Mouse (Mus musculus) testis, adult 2 months (tissue): ENCODE results near the gene Rtp3. TPM values are rescaled to one million over a fixed set of nuclear protein-coding genes. Genes with fewer than 3 reads are reported as not detected.

Experiments used
- H3K27ac ChIP-seq: fragments of 200-500 bp; 2 replicates; pipeline ENCODE4 v1.5.1; 2012; ENCODE audit warnings: low read depth, low read length; ENCODE audit not compliant: control insufficient read depth, insufficient read depth
- H3K27me3 ChIP-seq: fragments of 200-500 bp; 2 replicates; pipeline ENCODE4 v1.6.1; 2012; ENCODE audit warnings: mild to moderate bottlenecking, low read length, moderate library complexity; ENCODE audit not compliant: control insufficient read depth, insufficient read depth
- H3K36me3 ChIP-seq: fragments of 200-500 bp; 2 replicates; pipeline ENCODE4 v1.6.1; 2012; ENCODE audit warnings: mild to moderate bottlenecking, low read length; ENCODE audit not compliant: control insufficient read depth, insufficient read depth
- H3K4me1 ChIP-seq: fragments of 200-500 bp; 2 replicates; pipeline ENCODE4 v1.6.1; 2012; ENCODE audit warnings: low read length; ENCODE audit not compliant: control insufficient read depth, insufficient read depth
- H3K4me3 ChIP-seq: fragments of 200-500 bp; 2 replicates; pipeline ENCODE4 v1.5.1; 2012; ENCODE audit warnings: low read depth, mild to moderate bottlenecking, low read length, moderate library complexity, mixed read lengths; ENCODE audit not compliant: control insufficient read depth
- CTCF ChIP-seq: fragments of 200-500 bp; IDR thresholded peaks from 2 replicates; pipeline ENCODE4 v1.5.1; 2012; ENCODE audit warnings: low read depth, mild to moderate bottlenecking, inconsistent platforms, low read length, moderate library complexity; ENCODE audit not compliant: control insufficient read depth, insufficient read depth, insufficient replicate concordance
- POLR2A ChIP-seq: fragments of 200-500 bp; IDR thresholded peaks from 2 replicates; pipeline ENCODE4 v1.6.1; 2012; ENCODE audit warnings: low read depth, mild to moderate bottlenecking, inconsistent platforms, low read length, moderate library complexity; ENCODE audit not compliant: control insufficient read depth
- polyA plus RNA-seq: library from polyadenylated mRNA; depleted of rRNA; stranded (reverse); fragments of >200 nt; gene quantifications from 2 replicates; pipeline ENCODE4 v1.2.3, GENCODE M21; 2012

The Rtp3 gene
- polyA plus RNA-seq, 1 experiment, result 0.59 TPM

GRCm38 (mm10) chr9:110959669-110960068 lies 30.7 kb downstream of the Rtp3 start:
- H3K4me3 ChIP-seq, result no peak overlapping the region
- H3K27ac ChIP-seq, result no peak overlapping the region
- no peaks in the 10 kb centered on the region for H3K27me3 ChIP-seq
- no peaks in the 10 kb centered on the region for H3K36me3 ChIP-seq
- H3K4me1 ChIP-seq, result no peaks in the 10 kb centered on the region
- TF ChIP-seq POLR2A (no peak), CTCF (no peak)

- H3K27me3 ChIP-seq, result no peaks in the 10 kb centered on the region
- no peaks in the 10 kb centered on the region for H3K4me1 ChIP-seq
- no peak for TF ChIP-seq POLR2A
- TF ChIP-seq CTCF, result no peak
- no peak overlapping the region for H3K27ac ChIP-seq
- no peaks in the 10 kb centered on the region for H3K36me3 ChIP-seq
- no peak overlapping the region for H3K4me3 ChIP-seq
Measured at GRCm38 (mm10) chr9:110955962-110956361, 34.4 kb downstream of the Rtp3 start.

GRCm38 (mm10) chr9:110954681-110955445 lies 35.5 kb downstream of the Rtp3 start:
- H3K36me3 ChIP-seq, result no peaks in the 10 kb centered on the region
- TF ChIP-seq CTCF (no peak), POLR2A (no peak)
- no peak overlapping the region for H3K27ac ChIP-seq
- no peaks in the 10 kb centered on the region for H3K27me3 ChIP-seq
- H3K4me3 ChIP-seq, result no peak overlapping the region
- no peaks in the 10 kb centered on the region for H3K4me1 ChIP-seq

- no peak overlapping the region for H3K27ac ChIP-seq
- TF ChIP-seq POLR2A (no peak), CTCF (no peak)
- no peaks in the 10 kb centered on the region for H3K36me3 ChIP-seq
- no peaks in the 10 kb centered on the region for H3K4me1 ChIP-seq
- peak overlapping the region; percentile 76 for H3K4me3 ChIP-seq
- no peaks in the 10 kb centered on the region for H3K27me3 ChIP-seq
Measured at GRCm38 (mm10) chr9:110953550-110954461, 36.6 kb downstream of the Rtp3 start.

- TF ChIP-seq POLR2A (no peak), CTCF (no peak)
- Histone ChIP-seq H3K36me3 (no peaks in the 10 kb centered on the region), H3K27me3 (no peaks in the 10 kb centered on the region), H3K4me3 (no peak overlapping the region), H3K27ac (no peak overlapping the region), H3K4me1 (no peaks in the 10 kb centered on the region)
Measured at GRCm38 (mm10) chr9:110952931-110953549, 37.3 kb downstream of the Rtp3 start.

- Histone ChIP-seq H3K4me1 (no peaks in the 10 kb centered on the region), H3K4me3 (no peak overlapping the region), H3K27ac (no peak overlapping the region), H3K36me3 (no peaks in the 10 kb centered on the region), H3K27me3 (no peaks in the 10 kb centered on the region)
- no peak for TF ChIP-seq CTCF
- TF ChIP-seq POLR2A, result no peak
Measured at GRCm38 (mm10) chr9:110952398-110952797, 38.0 kb downstream of the Rtp3 start.

GRCm38 (mm10) chr9:110951866-110952265 lies 38.5 kb downstream of the Rtp3 start:
- H3K4me3 ChIP-seq, result no peak overlapping the region

More at GRCm38 (mm10) chr9:110951866-110952265, 38.5 kb downstream of the Rtp3 start:
- Histone ChIP-seq H3K4me1 (peaks cover 5% of the 10 kb centered on the region), H3K27me3 (no peaks in the 10 kb centered on the region), H3K27ac (no peak overlapping the region), H3K36me3 (no peaks in the 10 kb centered on the region)
- no peak for TF ChIP-seq CTCF
- TF ChIP-seq POLR2A, result no peak
